Mouse (Mus musculus): ENCODE results near the gene Mlst8. TPM values are rescaled to one million over a fixed set of nuclear protein-coding genes. Genes with fewer than 3 reads are reported as not detected.

The Mlst8 gene
- total and polyA plus RNA-seq, 2 experiments from 2014 or later = 10.1 to 12.4 TPM

DNA sequence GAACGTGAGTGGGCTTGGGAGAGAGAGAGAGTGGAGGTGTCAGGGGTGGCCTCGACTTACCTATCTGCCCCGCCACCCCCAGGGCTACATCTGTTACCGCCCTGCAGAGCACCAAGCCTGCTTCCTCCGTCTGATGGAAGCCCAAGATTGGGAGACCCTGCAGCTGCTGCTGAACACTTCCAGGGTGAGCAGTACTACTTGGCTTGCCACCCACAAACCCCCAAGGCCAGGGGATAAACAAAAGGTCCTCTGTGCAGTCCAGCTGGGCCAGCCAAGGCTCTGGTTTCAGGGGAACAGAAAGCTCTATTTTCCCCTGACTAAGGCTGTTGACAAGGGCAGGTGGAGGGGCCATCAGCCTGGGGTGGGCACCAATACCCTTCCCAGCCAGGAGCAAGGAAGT lies 4.3 kb downstream of the Mlst8 start:
- 80% methylated on average over 5 of the region's 5 CpGs for WGBS
- H3K9ac ChIP-seq (replicated peaks; ENCODE audit: low read depth, low read length) = no peak overlapping the region
- no peak overlapping the region for H3K4me2 ChIP-seq (ENCODE audit: low read depth, low read length)
- no peaks in the 10 kb centered on the region for H3K9me3 ChIP-seq (replicated peaks; ENCODE audit: control insufficient read depth, low read length)
- H3K4me3 ChIP-seq (ENCODE audit: low read depth, low read length) = no peak overlapping the region
- H3K36me3 ChIP-seq (replicated peaks; ENCODE audit: control insufficient read depth, insufficient read depth, low read length) = peaks cover 38% of the 10 kb centered on the region
- ATAC-seq (ENCODE audit: insufficient read depth, low read depth) (no peak), DNase-seq (ENCODE audit: low spot score) (no peak)
- no peak for TF ChIP-seq CTCF (IDR thresholded peaks at IDR 0.05; ENCODE audit: low read depth)
- TF ChIP-seq EP300 (IDR thresholded peaks at IDR 0.05; ENCODE audit: low read depth) = no peak
- H3K4me1 ChIP-seq (ENCODE audit: control insufficient read depth, insufficient read depth) = peaks cover 21% of the 10 kb centered on the region
- no peak overlapping the region for H3K27ac ChIP-seq (ENCODE audit: low read depth)
- H3K27me3 ChIP-seq (ENCODE audit: control insufficient read depth, insufficient read depth, low read length) = no peaks in the 10 kb centered on the region

DNA sequence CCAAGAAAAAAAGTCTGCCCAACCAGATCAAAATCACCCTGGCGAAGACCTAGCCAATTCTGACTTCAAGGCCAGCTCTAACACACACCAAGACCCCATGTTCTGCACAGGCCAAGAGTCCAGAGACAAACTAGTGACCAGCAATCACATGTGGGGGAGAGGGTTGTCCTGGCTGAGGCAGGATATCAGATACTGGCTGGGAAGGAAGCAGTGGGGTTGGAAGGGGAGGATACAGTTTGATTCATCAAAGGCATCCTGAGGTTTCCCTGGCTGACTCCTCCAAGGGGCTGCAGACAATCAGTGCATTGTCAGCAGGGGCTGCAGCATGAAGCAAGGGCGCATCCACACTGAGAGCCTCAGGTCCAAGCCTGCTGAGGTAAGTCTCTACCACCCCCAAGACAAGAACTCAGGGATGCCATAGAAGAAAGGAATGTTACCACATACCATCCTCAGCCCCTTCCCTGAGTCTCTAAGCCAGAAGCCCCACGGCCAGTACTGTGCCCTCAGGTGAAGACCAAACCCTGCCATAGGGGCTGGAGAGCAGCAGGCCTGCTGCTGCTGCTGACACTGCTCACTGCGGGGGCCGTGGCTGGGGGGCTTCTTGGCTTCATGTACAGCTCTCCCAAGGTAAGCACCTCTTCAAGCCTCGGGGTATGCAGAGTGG lies 5.1 kb downstream of the Mlst8 start, which contains the start of gene Bricd5:
TSS of gene Bricd5 (plus strand) at position 273 of the 664 bp plus-strand sequence.
- 74% methylated on average over 6 of the region's 6 CpGs for WGBS
- peaks cover 38% of the 10 kb centered on the region for H3K36me3 ChIP-seq (replicated peaks; ENCODE audit: control insufficient read depth, insufficient read depth, low read length)
- no peak within 1 kb of the TSS for H3K4me3 ChIP-seq (ENCODE audit: low read depth, low read length)
- no peaks in the 10 kb centered on the region for H3K9me3 ChIP-seq (replicated peaks; ENCODE audit: control insufficient read depth, low read length)
- ATAC-seq (ENCODE audit: insufficient read depth, low read depth) (no peak), DNase-seq (ENCODE audit: low spot score) (no peak)
- TF ChIP-seq CTCF (IDR thresholded peaks at IDR 0.05; ENCODE audit: low read depth) = no peak
- no peak for TF ChIP-seq EP300 (IDR thresholded peaks at IDR 0.05; ENCODE audit: low read depth)
- 0 out of 2 replicates have a peak within 1 kb of the TSS, but pooled peaks have one; percentile 21 for H3K4me2 ChIP-seq (ENCODE audit: low read depth, low read length)
- peak within 1 kb of the TSS; percentile 13 for H3K27ac ChIP-seq (ENCODE audit: low read depth)
- no peaks in the 10 kb centered on the region for H3K27me3 ChIP-seq (ENCODE audit: control insufficient read depth, insufficient read depth, low read length)
- H3K4me1 ChIP-seq (ENCODE audit: control insufficient read depth, insufficient read depth) = peaks cover 21% of the 10 kb centered on the region
- H3K9ac ChIP-seq (replicated peaks; ENCODE audit: low read depth, low read length) = no peak within 1 kb of the TSS; the same call in 1 of the 2 replicates

DNA sequence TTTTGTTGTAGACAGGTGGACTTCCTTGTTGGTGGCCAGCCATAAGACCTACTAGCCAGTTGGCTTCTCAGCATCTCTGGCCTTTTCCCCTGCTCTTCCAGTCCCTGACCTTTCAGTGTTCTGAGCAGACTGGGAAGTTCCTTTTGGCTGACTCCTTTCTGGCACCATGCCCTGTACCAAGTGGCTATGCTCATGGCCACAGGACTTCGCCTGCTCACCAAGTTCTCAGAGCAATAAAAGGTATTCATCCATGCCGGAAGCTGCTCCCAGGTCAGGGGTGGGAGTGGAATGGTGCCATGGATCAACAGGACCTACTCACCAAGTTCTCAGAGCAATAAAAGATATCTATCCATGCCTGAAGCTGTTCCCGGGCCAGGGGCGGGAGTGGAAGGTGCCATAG lies 6.4 kb downstream of the Mlst8 start:
- no peak for TF ChIP-seq CTCF (IDR thresholded peaks at IDR 0.05; ENCODE audit: low read depth)
- no peak for TF ChIP-seq EP300 (IDR thresholded peaks at IDR 0.05; ENCODE audit: low read depth)
- H3K4me3 ChIP-seq (ENCODE audit: low read depth, low read length) = no peak overlapping the region
- H3K36me3 ChIP-seq (replicated peaks; ENCODE audit: control insufficient read depth, insufficient read depth, low read length) = peaks cover 38% of the 10 kb centered on the region
- no peaks in the 10 kb centered on the region for H3K9me3 ChIP-seq (replicated peaks; ENCODE audit: control insufficient read depth, low read length)
- ATAC-seq (ENCODE audit: insufficient read depth, low read depth) (no peak), DNase-seq (ENCODE audit: low spot score) (peak; percentile 52)
- WGBS = 43% methylated on average over 4 of the region's 4 CpGs
- no peaks in the 10 kb centered on the region for H3K27me3 ChIP-seq (ENCODE audit: control insufficient read depth, insufficient read depth, low read length)
- H3K4me2 ChIP-seq (ENCODE audit: low read depth, low read length) = peak overlapping the region; percentile 86; the same call in 1 of the 2 replicates
- H3K4me1 ChIP-seq (ENCODE audit: control insufficient read depth, insufficient read depth) = peaks cover 21% of the 10 kb centered on the region
- H3K27ac ChIP-seq (ENCODE audit: low read depth) = peak overlapping the region; percentile 14; the same call in 1 of the 2 replicates
- 0 out of 2 replicates have a peak overlapping the region, but pooled peaks have one; percentile 67 for H3K9ac ChIP-seq (replicated peaks; ENCODE audit: low read depth, low read length)

DNA sequence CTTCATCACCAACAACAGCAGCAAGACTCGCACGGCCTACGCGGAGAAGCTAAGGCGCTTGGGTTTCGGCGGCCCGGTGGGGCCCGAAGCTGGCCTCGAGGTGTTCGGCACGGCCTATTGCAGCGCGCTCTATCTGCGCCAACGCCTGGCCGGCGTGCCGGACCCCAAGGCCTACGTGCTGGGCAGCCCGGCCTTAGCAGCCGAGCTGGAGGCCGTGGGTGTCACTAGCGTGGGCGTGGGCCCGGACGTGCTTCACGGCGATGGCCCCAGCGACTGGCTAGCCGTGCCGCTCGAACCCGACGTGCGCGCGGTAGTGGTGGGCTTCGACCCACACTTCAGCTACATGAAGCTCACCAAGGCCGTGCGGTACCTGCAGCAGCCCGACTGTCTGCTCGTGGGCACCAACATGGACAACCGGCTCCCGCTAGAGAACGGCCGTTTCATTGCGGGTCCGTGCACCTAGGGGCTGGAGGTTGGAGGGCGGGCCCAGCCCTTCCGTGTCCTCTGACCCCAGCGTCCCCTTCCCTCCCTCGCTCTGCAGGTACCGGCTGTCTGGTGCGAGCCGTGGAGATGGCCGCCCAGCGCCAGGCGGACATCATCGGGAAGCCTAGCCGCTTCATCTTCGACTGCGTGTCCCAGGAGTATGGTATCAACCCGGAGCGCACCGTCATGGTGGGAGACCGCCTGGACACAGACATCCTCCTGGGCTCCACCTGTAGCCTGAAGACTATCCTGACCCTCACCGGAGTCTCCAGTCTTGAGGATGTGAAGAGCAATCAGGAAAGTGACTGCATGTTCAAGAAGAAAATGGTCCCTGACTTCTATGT lies 8.0 kb downstream of the Mlst8 start:
- DNase-seq (ENCODE audit: low spot score) (no peak), ATAC-seq (ENCODE audit: insufficient read depth, low read depth) (peak; percentile 33)
- H3K4me1 ChIP-seq (ENCODE audit: control insufficient read depth, insufficient read depth) = peaks cover 21% of the 10 kb centered on the region
- peak overlapping the region; percentile 86 for H3K4me2 ChIP-seq (ENCODE audit: low read depth, low read length)
- no peaks in the 10 kb centered on the region for H3K27me3 ChIP-seq (ENCODE audit: control insufficient read depth, insufficient read depth, low read length)
- peak overlapping the region; percentile 66 for H3K4me3 ChIP-seq (ENCODE audit: low read depth, low read length)
- peak overlapping the region; percentile 67 for H3K9ac ChIP-seq (replicated peaks; ENCODE audit: low read depth, low read length)
- no peaks in the 10 kb centered on the region for H3K9me3 ChIP-seq (replicated peaks; ENCODE audit: control insufficient read depth, low read length)
- H3K27ac ChIP-seq (ENCODE audit: low read depth) = peak overlapping the region; percentile 84
- WGBS = 1% methylated on average over 68 of the region's 68 CpGs
- TF ChIP-seq CTCF (IDR thresholded peaks at IDR 0.05; ENCODE audit: low read depth) = no peak
- no peak for TF ChIP-seq EP300 (IDR thresholded peaks at IDR 0.05; ENCODE audit: low read depth)
- H3K36me3 ChIP-seq (replicated peaks; ENCODE audit: control insufficient read depth, insufficient read depth, low read length) = peaks cover 23% of the 10 kb centered on the region

DNA sequence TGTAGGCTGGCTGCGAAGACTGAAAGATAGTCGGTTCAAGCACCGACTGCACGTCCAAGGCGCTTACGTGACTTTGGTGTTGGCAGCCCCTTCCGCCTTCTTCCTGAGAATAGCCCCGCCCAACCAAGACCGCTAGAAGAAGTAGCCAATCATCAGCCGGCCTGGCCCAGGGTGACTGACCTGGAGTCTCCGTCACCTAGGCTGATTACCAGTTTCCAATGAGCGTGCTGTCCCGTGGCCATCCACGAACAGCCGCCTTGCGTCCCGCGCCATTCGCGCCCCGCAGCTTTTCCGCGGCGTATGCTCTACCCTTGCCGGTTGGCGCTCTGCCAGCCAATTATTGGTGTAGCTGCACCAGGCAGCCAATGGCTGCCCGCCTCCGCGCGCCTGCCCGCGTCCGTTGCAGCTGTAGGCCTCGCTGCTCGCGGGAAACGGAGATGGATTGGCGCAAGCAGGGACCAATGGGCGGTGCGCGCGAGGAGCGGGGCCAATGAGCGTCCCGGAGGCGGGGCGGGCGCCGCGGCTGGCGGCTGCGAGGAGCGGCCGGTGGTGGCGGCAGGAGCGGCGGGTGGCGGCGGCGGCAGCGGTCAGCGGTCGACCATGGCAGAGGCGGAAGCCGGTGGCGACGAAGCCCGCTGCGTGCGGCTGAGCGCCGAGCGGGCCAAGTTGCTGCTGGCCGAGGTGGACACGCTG lies 8.8 kb downstream of the Mlst8 start, which contains the start of the genes E4f1 and Pgp:
TSS of gene E4f1 (minus strand) at position 404 of the 693 bp plus-strand sequence.
TSS of gene Pgp (plus strand) at position 483 of the 693 bp plus-strand sequence.
- Histone ChIP-seq H3K36me3 (replicated peaks; ENCODE audit: control insufficient read depth, insufficient read depth, low read length) (peaks cover 14% of the 10 kb centered on the region), H3K9me3 (replicated peaks; ENCODE audit: control insufficient read depth, low read length) (no peaks in the 10 kb centered on the region), H3K27me3 (ENCODE audit: control insufficient read depth, insufficient read depth, low read length) (no peaks in the 10 kb centered on the region), H3K4me3 (ENCODE audit: low read depth, low read length) (peak within 1 kb of the TSS; percentile 66), H3K9ac (replicated peaks; ENCODE audit: low read depth, low read length) (peak within 1 kb of the TSS; percentile 67), H3K27ac (ENCODE audit: low read depth) (peak within 1 kb of the TSS; percentile 84), H3K4me1 (ENCODE audit: control insufficient read depth, insufficient read depth) (peaks cover 21% of the 10 kb centered on the region), H3K4me2 (ENCODE audit: low read depth, low read length) (peak within 1 kb of the TSS; percentile 86)
- under 1% methylated on average over 71 of the region's 75 CpGs for WGBS
- TF ChIP-seq CTCF (IDR thresholded peaks at IDR 0.05; ENCODE audit: low read depth) (no peak), EP300 (IDR thresholded peaks at IDR 0.05; ENCODE audit: low read depth) (peak; percentile 69; the same call in 1 of the 2 replicates)
- peak; percentile 96 for ATAC-seq (ENCODE audit: insufficient read depth, low read depth)
- DNase-seq (ENCODE audit: low spot score) = peak; percentile 98
